Mouse (Mus musculus) heart, adult 2 months (tissue): Measurements from ENCODE around the gene Dis3l.
A peak's percentile ranks its signal among the peaks of the same experiment; 100 is the strongest.

Experiments used
- CTCF ChIP-seq: fragments of 200-600 bp; IDR thresholded peaks from 2 replicates; pipeline ENCODE4 v1.8.1; 2022; ENCODE audit warnings: antibody characterized with exemption, mild to moderate bottlenecking, moderate library complexity
- POLR2A ChIP-seq: fragments of 200-500 bp; IDR thresholded peaks from 2 replicates; pipeline ENCODE4 v1.6.1; 2011; ENCODE audit warnings: mild to moderate bottlenecking, low read depth, low read length, control low read depth; ENCODE audit not compliant: insufficient read depth

- TF ChIP-seq POLR2A (no peak), CTCF (peak; percentile 38)
Observed at GRCm38 (mm10) chr9:64312128-64312527, 29.0 kb downstream of the Dis3l start.
